Mouse (Mus musculus) lung, adult 18-20 months (tissue): ENCODE measurements around the gene Acot6.

Experiments
- DNase-seq, 2 experiments: peaks; one replicate each; pipeline ENCODE4 v3.0.0; 2022; ENCODE audit warnings: mixed read lengths in 2 of 2

Gene Acot6

GRCm38 (mm10) chr12:84107012-84107411 is 6.6 kb downstream of the Acot6 start:
- no peak for DNase-seq

- DNase-seq = no peak
Observed at GRCm38 (mm10) chr12:84107692-84108091, 7.2 kb downstream of the Acot6 start.

- DNase-seq = no peak
Observed at GRCm38 (mm10) chr12:84109924-84110323, 9.5 kb downstream of the Acot6 start.

GRCm38 (mm10) chr12:84110814-84111213 is 10.4 kb downstream of the Acot6 start:
- DNase-seq = no peak

- no peak for DNase-seq
Observed at GRCm38 (mm10) chr12:84113676-84114075, 13.2 kb downstream of the Acot6 start.

GRCm38 (mm10) chr12:84114153-84114994 is 13.9 kb downstream of the Acot6 start, which contains the start of gene Dnal1:
Dnal1 (plus strand) TSS chr12:84114366.
- DNase-seq = peak; percentile 88 to 93

- DNase-seq = no peak
Observed at GRCm38 (mm10) chr12:84119584-84119983, 19.1 kb downstream of the Acot6 start.

- DNase-seq = peak; percentile 15 to 39
Observed at GRCm38 (mm10) chr12:84125892-84126291, 25.4 kb downstream of the Acot6 start.

GRCm38 (mm10) chr12:84126899-84127298 is 26.4 kb downstream of the Acot6 start:
- no peak for DNase-seq

GRCm38 (mm10) chr12:84128576-84128975 is 28.1 kb downstream of the Acot6 start:
- no peak for DNase-seq

- DNase-seq = no peak
Observed at GRCm38 (mm10) chr12:84129931-84130330, 29.5 kb downstream of the Acot6 start.

GRCm38 (mm10) chr12:84132265-84132664 is 31.8 kb downstream of the Acot6 start:
- DNase-seq = peak in 1 of 2 experiments; percentile 45

- no peak for DNase-seq
Observed at GRCm38 (mm10) chr12:84137131-84137530, 36.7 kb downstream of the Acot6 start.

- no peak for DNase-seq
Observed at GRCm38 (mm10) chr12:84140135-84140534, 39.7 kb downstream of the Acot6 start.

- no peak for DNase-seq
Observed at GRCm38 (mm10) chr12:84141271-84141670, 40.8 kb downstream of the Acot6 start.

- DNase-seq = no peak
Observed at GRCm38 (mm10) chr12:84142281-84143050, 42.0 kb downstream of the Acot6 start.

GRCm38 (mm10) chr12:84147954-84148621 is 47.6 kb downstream of the Acot6 start, which contains the start of gene Pnma1:
Pnma1 (minus strand) TSS chr12:84148489.
- DNase-seq = peak; percentile 64 to 72

- no peak for DNase-seq
Observed at GRCm38 (mm10) chr12:84148622-84149012, 48.2 kb downstream of the Acot6 start.

GRCm38 (mm10) chr12:84149971-84150370 is 49.5 kb downstream of the Acot6 start:
- no peak for DNase-seq

- no peak for DNase-seq
Observed at GRCm38 (mm10) chr12:84150976-84151375, 50.5 kb downstream of the Acot6 start.

- DNase-seq = no peak
Observed at GRCm38 (mm10) chr12:84151911-84152310, 51.5 kb downstream of the Acot6 start.

- DNase-seq = no peak
Observed at GRCm38 (mm10) chr12:84152352-84153190, 52.1 kb downstream of the Acot6 start.
